In the genomic region with DNA sequence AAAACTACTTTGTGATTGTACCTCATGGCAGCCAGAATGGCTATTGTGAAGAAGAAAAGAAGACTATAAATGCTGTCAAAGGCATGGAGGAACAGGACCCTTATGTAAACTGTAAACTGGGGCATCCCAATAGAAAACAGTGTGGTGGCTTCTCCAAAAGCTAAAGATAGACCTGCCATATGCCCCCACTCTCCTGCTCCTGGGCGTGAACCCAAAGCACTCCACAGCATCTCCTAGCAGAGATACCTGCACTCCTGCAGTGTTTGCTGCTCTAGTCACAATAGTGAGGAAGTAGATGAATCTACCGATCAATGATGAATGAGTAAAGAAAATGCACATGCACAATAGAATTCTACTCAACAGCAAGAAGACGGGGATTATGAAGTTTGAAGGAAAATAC, we compare ENCODE assay signal across 11 mouse cellular contexts.
"Had no signal": no experiment of that assay in that cellular context is flagged by ENCODE, and none has a peak within 500 bp of the region (broad histone marks: within the 10 kb centered on the region; RNA-seq: fewer than 3 reads in every experiment).

No protein-coding gene starts in this region.

- H3K9me3 ChIP-seq: limb, embryonic 13.5 days; midbrain, embryonic 13.5 days had no signal

- H3K4me2 ChIP-seq: limb, embryonic 13.5 days; midbrain, embryonic 13.5 days had no signal

- H3K27ac ChIP-seq: layer of hippocampus, adult 2 months; limb, embryonic 13.5 days; liver, embryonic 14.5 days; midbrain, embryonic 13.5 days had no signal

- ATAC-seq: midbrain, embryonic 13.5 days had no signal

- H3K27me3 ChIP-seq: limb, embryonic 13.5 days; midbrain, embryonic 13.5 days had no signal

- H3K4me1 ChIP-seq: limb, embryonic 13.5 days; midbrain, embryonic 13.5 days had no signal

- H3K4me3 ChIP-seq: layer of hippocampus, adult 2 months; limb, embryonic 13.5 days; midbrain, embryonic 13.5 days had no signal

- DNase-seq: kidney, postnatal 10 days; kidney, postnatal 4 days; left cerebral cortex, postnatal 4 days; lung, adult 18-20 months; lung, postnatal 36 days; right cerebral cortex, postnatal 14 days; thymus, postnatal 4 days had no signal

- H3K9ac ChIP-seq: limb, embryonic 13.5 days; liver, embryonic 14.5 days; midbrain, embryonic 13.5 days had no signal

- H3K36me3 ChIP-seq: limb, embryonic 13.5 days; midbrain, embryonic 13.5 days had no signal
